Mouse (Mus musculus): ENCODE results near the gene Zfp184. TPM values are rescaled to one million over a fixed set of nuclear protein-coding genes. Genes with fewer than 3 reads are reported as not detected.

Gene Zfp184
- polyA plus RNA-seq, 1 experiment from 2014 or later, result 7.6 TPM

DNA sequence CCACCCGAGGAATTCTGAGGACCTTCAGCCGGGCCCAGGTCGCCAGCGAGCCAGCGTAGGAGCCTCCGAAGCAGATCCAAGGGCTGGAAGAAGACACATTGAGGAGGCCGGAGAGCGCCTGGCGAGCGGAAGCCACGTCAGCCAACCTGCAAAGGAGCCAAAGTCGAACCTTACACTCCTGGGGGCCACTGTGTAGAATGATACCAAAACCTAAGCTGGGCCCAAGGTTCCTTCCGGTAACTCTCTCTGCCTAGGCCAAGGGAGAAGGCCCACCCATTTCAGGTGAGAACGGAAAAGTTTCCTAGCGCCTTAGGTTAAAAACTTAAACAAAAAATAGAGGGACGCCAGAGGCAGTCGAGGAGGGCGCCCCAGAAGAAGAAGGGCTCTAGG is 62.2 kb downstream of the Zfp184 start:
- 4% methylated on average over 18 of the region's 18 CpGs for WGBS
- Histone ChIP-seq H3K36me3 (ENCODE audit: control insufficient read depth, insufficient read depth, low read length) (no peaks in the 10 kb centered on the region), H3K9me3 (ENCODE audit: control insufficient read depth, low read length) (no peaks in the 10 kb centered on the region), H3K4me2 (ENCODE audit: low read depth, low read length) (peak overlapping the region; percentile 92), H3K9ac (ENCODE audit: low read depth, low read length) (0 out of 2 replicates have a peak overlapping the region, but pooled peaks have one; percentile 57), H3K4me3 (ENCODE audit: low read depth, low read length) (peak overlapping the region; percentile 54), H3K4me1 (ENCODE audit: control insufficient read depth, insufficient read depth, low read length) (peaks cover 5% of the 10 kb centered on the region), H3K27ac (replicated peaks; ENCODE audit: low read depth, low read length) (no peak overlapping the region), H3K27me3 (replicated peaks; ENCODE audit: control insufficient read depth, insufficient read depth, low read length) (peaks cover 95% of the 10 kb centered on the region)
- DNase-seq (ENCODE audit: low spot score), result no peak
- ATAC-seq (ENCODE audit: low read depth), result no peak

DNA sequence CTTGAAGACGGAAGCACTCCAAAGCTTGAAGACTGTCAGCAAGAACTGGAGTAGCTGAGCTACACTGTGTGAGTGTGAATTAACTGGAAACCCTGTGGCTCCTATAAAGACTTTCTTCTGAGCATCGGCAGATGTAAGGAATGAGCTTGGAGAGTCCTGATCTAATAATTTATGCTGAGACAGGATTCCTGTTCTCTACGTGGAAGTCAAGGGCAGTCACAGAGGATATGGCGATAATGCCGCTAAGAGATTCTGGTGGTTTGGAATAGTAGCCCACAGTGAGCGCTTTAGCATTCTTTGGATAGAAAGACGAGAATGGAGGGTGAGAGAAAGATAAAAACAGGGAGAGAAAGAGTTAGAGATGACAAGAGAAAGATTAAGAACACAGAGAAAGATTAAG is 63.0 kb downstream of the Zfp184 start:
- 57% methylated on average over 7 of the region's 7 CpGs for WGBS
- no peak for ATAC-seq (ENCODE audit: low read depth)
- Histone ChIP-seq H3K9ac (ENCODE audit: low read depth, low read length) (no peak overlapping the region), H3K27me3 (replicated peaks; ENCODE audit: control insufficient read depth, insufficient read depth, low read length) (peaks cover 95% of the 10 kb centered on the region), H3K4me1 (ENCODE audit: control insufficient read depth, insufficient read depth, low read length) (peaks cover 5% of the 10 kb centered on the region), H3K9me3 (ENCODE audit: control insufficient read depth, low read length) (no peaks in the 10 kb centered on the region), H3K27ac (replicated peaks; ENCODE audit: low read depth, low read length) (no peak overlapping the region), H3K4me2 (ENCODE audit: low read depth, low read length) (no peak overlapping the region), H3K4me3 (ENCODE audit: low read depth, low read length) (no peak overlapping the region), H3K36me3 (ENCODE audit: control insufficient read depth, insufficient read depth, low read length) (no peaks in the 10 kb centered on the region)
- DNase-seq (ENCODE audit: low spot score), result no peak

DNA sequence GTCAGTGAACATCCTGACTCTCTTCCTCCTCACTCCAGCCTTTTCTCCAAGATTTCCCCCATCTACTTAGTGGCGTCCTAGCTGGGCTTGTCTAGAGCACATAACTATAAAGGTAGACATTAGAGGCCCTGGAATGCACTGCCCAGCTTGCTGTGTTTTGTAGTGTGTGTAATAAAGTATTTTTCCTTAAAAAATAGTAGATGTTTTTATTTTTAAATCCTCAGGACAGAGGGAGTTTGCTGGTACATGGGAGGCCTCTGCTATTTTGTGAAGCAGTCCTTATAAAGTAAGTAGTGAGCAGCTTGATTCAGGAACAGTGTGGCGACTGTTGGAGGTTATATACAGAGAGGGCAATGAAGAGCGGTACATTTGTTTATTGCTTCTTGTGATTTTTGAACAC is 63.8 kb downstream of the Zfp184 start:
- Histone ChIP-seq H3K4me1 (ENCODE audit: control insufficient read depth, insufficient read depth, low read length) (peaks cover 5% of the 10 kb centered on the region), H3K27ac (replicated peaks; ENCODE audit: low read depth, low read length) (no peak overlapping the region), H3K9me3 (ENCODE audit: control insufficient read depth, low read length) (no peaks in the 10 kb centered on the region), H3K27me3 (replicated peaks; ENCODE audit: control insufficient read depth, insufficient read depth, low read length) (peaks cover 94% of the 10 kb centered on the region), H3K4me3 (ENCODE audit: low read depth, low read length) (no peak overlapping the region), H3K9ac (ENCODE audit: low read depth, low read length) (no peak overlapping the region), H3K4me2 (ENCODE audit: low read depth, low read length) (no peak overlapping the region), H3K36me3 (ENCODE audit: control insufficient read depth, insufficient read depth, low read length) (no peaks in the 10 kb centered on the region)
- no peak for ATAC-seq (ENCODE audit: low read depth)
- 73% methylated on average over 3 of the region's 3 CpGs for WGBS
- no peak for DNase-seq (ENCODE audit: low spot score)

DNA sequence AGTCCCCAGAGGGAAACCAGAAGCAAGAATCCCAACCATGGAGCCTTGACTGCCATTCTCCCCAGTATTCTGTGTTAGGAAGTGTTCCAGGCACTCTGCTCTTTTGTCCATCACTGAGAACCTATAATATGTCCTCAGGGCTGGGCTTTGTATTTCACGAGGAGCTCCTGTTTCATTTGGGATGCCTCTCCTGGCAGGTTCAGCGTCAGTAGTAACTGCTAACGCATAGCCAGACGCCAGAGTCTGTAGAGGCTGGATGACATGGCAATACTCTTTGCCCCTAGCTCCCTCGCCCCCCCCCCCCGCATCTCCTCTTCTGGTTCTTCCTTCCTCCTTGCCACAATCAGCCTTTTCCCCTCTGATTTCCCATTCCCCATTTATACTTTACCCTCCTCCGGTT is 64.7 kb downstream of the Zfp184 start, which contains the start of gene Prss16:
TSS of gene Prss16 (minus strand) at position 101 of the 400 bp plus-strand sequence.
- Histone ChIP-seq H3K9ac (ENCODE audit: low read depth, low read length) (no peak within 1 kb of the TSS), H3K4me2 (ENCODE audit: low read depth, low read length) (no peak within 1 kb of the TSS), H3K27ac (replicated peaks; ENCODE audit: low read depth, low read length) (no peak within 1 kb of the TSS), H3K9me3 (ENCODE audit: control insufficient read depth, low read length) (no peaks in the 10 kb centered on the region), H3K27me3 (replicated peaks; ENCODE audit: control insufficient read depth, insufficient read depth, low read length) (peaks cover 94% of the 10 kb centered on the region), H3K36me3 (ENCODE audit: control insufficient read depth, insufficient read depth, low read length) (no peaks in the 10 kb centered on the region), H3K4me1 (ENCODE audit: control insufficient read depth, insufficient read depth, low read length) (peaks cover 5% of the 10 kb centered on the region), H3K4me3 (ENCODE audit: low read depth, low read length) (no peak within 1 kb of the TSS)
- 35% methylated on average over 6 of the region's 7 CpGs for WGBS
- DNase-seq (ENCODE audit: low spot score), result no peak
- no peak for ATAC-seq (ENCODE audit: low read depth)

MicroRNAs encoded within 50 kb of the gene (microRNA counts, 519-probe panel; counts per million panel counts)
- microRNA mmu-miR-1983, result 3,397 counts per million, percentile 80 among the panel's probes with 10 or more counts

Small RNAs within 50 kb of the gene (microRNA-seq; reads per million reads assigned to microRNA genes)
- gene Gm44456 (ENCODE audit: borderline number of aligned reads) (not detected), gene Mir1983 (ENCODE audit: borderline number of aligned reads) (1,457 reads per million, percentile 78 among the genes with 10 or more reads in this experiment)

Other genes with a start within 250 kb of the Zfp184 start
- gene Olfr1359, start 247.0 kb upstream of the Zfp184 start, polyA plus RNA-seq (2014; fragmentation: Nextera tagmentation; extraction: Ambion mirVana), result 0.31 TPM in 1 of 2 replicates, not detected in the other
- 1.4 and 1.8 TPM in 2 replicates for gene Hist1h2bl, start 229.0 kb upstream of the Zfp184 start, polyA plus RNA-seq (2014; fragmentation: Nextera tagmentation; extraction: Ambion mirVana)
- 10.8 and 14.8 TPM in 2 replicates for gene Hist1h2ai, start 228.7 kb upstream of the Zfp184 start, polyA plus RNA-seq (2014; fragmentation: Nextera tagmentation; extraction: Ambion mirVana)
- 9.5 and 9.6 TPM in 2 replicates for gene Hist1h3h, start 227.4 kb upstream of the Zfp184 start, polyA plus RNA-seq (2014; fragmentation: Nextera tagmentation; extraction: Ambion mirVana)
- 2.2 and 2.9 TPM in 2 replicates for gene Hist1h2bm, start 223.1 kb upstream of the Zfp184 start, polyA plus RNA-seq (2014; fragmentation: Nextera tagmentation; extraction: Ambion mirVana)
- 1.2 TPM in 2 replicates for gene Hist1h4j, start 210.0 kb upstream of the Zfp184 start, polyA plus RNA-seq (2014; fragmentation: Nextera tagmentation; extraction: Ambion mirVana)
- gene Hist1h4k, start 194.6 kb upstream of the Zfp184 start, polyA plus RNA-seq (2014; fragmentation: Nextera tagmentation; extraction: Ambion mirVana), result 3.8 and 6.2 TPM in 2 replicates
- 5.5 and 8.4 TPM in 2 replicates for gene Hist1h2ak, start 191.3 kb upstream of the Zfp184 start, polyA plus RNA-seq (2014; fragmentation: Nextera tagmentation; extraction: Ambion mirVana)
- 3.5 and 4.1 TPM in 2 replicates for gene Hist1h2bn, start 191.0 kb upstream of the Zfp184 start, polyA plus RNA-seq (2014; fragmentation: Nextera tagmentation; extraction: Ambion mirVana)
- gene Hist1h1b, start 164.5 kb upstream of the Zfp184 start, polyA plus RNA-seq (2014; fragmentation: Nextera tagmentation; extraction: Ambion mirVana), result 10.0 and 11.8 TPM in 2 replicates
- gene Hist1h3i, start 161.7 kb upstream of the Zfp184 start, polyA plus RNA-seq (2014; fragmentation: Nextera tagmentation; extraction: Ambion mirVana), result 127 and 141 TPM in 2 replicates
- 6.0 and 6.4 TPM in 2 replicates for gene Hist1h2an, start 157.9 kb upstream of the Zfp184 start, polyA plus RNA-seq (2014; fragmentation: Nextera tagmentation; extraction: Ambion mirVana)
- gene Hist1h2bp, start 157.6 kb upstream of the Zfp184 start, polyA plus RNA-seq (2014; fragmentation: Nextera tagmentation; extraction: Ambion mirVana), result 0.56 and 0.61 TPM in 2 replicates
- gene Hist1h2bq, start 134.9 kb upstream of the Zfp184 start, polyA plus RNA-seq (2014; fragmentation: Nextera tagmentation; extraction: Ambion mirVana), result 13.6 and 14.1 TPM in 2 replicates
- gene Hist1h2ao, start 134.6 kb upstream of the Zfp184 start, polyA plus RNA-seq (2014; fragmentation: Nextera tagmentation; extraction: Ambion mirVana), result not detected in 2 replicates
- gene Hist1h4m, start 133.3 kb upstream of the Zfp184 start, polyA plus RNA-seq (2014; fragmentation: Nextera tagmentation; extraction: Ambion mirVana), result not detected in 2 replicates
- gene Hist1h4n, start 112.9 kb upstream of the Zfp184 start, polyA plus RNA-seq (2014; fragmentation: Nextera tagmentation; extraction: Ambion mirVana), result 14.1 and 16.4 TPM in 2 replicates
- gene Hist1h2ap, start 111.6 kb upstream of the Zfp184 start, polyA plus RNA-seq (2014; fragmentation: Nextera tagmentation; extraction: Ambion mirVana), result 2,692 and 2,964 TPM in 2 replicates
- 13.5 and 14.4 TPM in 2 replicates for gene Hist1h2br, start 111.4 kb upstream of the Zfp184 start, polyA plus RNA-seq (2014; fragmentation: Nextera tagmentation; extraction: Ambion mirVana)
- gene Pom121l2, start 36.1 kb downstream of the Zfp184 start, polyA plus RNA-seq (2014; fragmentation: Nextera tagmentation; extraction: Ambion mirVana), result 0.11 and 0.13 TPM in 2 replicates
- gene Prss16, start 64.6 kb downstream of the Zfp184 start, polyA plus RNA-seq (2014; fragmentation: Nextera tagmentation; extraction: Ambion mirVana), result 0.70 and 0.83 TPM in 2 replicates
- 13.1 TPM in 1 of 2 replicates, not detected in the other for gene Hist1h2ah, start 90.5 kb downstream of the Zfp184 start, polyA plus RNA-seq (2014; fragmentation: Nextera tagmentation; extraction: Ambion mirVana)
- gene Hist1h2bk, start 90.8 kb downstream of the Zfp184 start, polyA plus RNA-seq (2014; fragmentation: Nextera tagmentation; extraction: Ambion mirVana), result 3.9 and 6.6 TPM in 2 replicates
- gene Hist1h4i, start 96.3 kb downstream of the Zfp184 start, polyA plus RNA-seq (2014; fragmentation: Nextera tagmentation; extraction: Ambion mirVana), result 11.8 and 13.3 TPM in 2 replicates
- gene Hist1h2ag, start 97.8 kb downstream of the Zfp184 start, polyA plus RNA-seq (2014; fragmentation: Nextera tagmentation; extraction: Ambion mirVana), result 24.9 and 28.8 TPM in 2 replicates
- gene Hist1h2bj, start 98.1 kb downstream of the Zfp184 start, polyA plus RNA-seq (2014; fragmentation: Nextera tagmentation; extraction: Ambion mirVana), result 3.4 and 7.4 TPM in 2 replicates
- not detected in 2 replicates for gene Vmn1r188, start 139.3 kb downstream of the Zfp184 start, polyA plus RNA-seq (2014; fragmentation: Nextera tagmentation; extraction: Ambion mirVana)
- gene Vmn1r189, start 160.7 kb downstream of the Zfp184 start, polyA plus RNA-seq (2014; fragmentation: Nextera tagmentation; extraction: Ambion mirVana), result 0.10 TPM in 1 of 2 replicates, not detected in the other
- not detected in 2 replicates for gene Vmn1r191, start 238.9 kb downstream of the Zfp184 start, polyA plus RNA-seq (2014; fragmentation: Nextera tagmentation; extraction: Ambion mirVana)
- not detected in 2 replicates for gene Vmn1r192, start 246.0 kb downstream of the Zfp184 start, polyA plus RNA-seq (2014; fragmentation: Nextera tagmentation; extraction: Ambion mirVana)

Measured in embryonic facial prominence, embryonic 14.5 days (tissue).